Mouse (Mus musculus): Measurements from ENCODE around the gene Tbata.

Tbata gene

GRCm38 (mm10) chr10:61211743-61212142 is 40.0 kb downstream of the Tbata start:
- peak; percentile 21 for DNase-seq

- DNase-seq: no peak
Measured at GRCm38 (mm10) chr10:61212817-61213216, 41.1 kb downstream of the Tbata start.

GRCm38 (mm10) chr10:61215658-61216057 is 43.9 kb downstream of the Tbata start:
- no peak for DNase-seq

- no peak for DNase-seq
Measured at GRCm38 (mm10) chr10:61216163-61216562, 44.4 kb downstream of the Tbata start.

DNA sequence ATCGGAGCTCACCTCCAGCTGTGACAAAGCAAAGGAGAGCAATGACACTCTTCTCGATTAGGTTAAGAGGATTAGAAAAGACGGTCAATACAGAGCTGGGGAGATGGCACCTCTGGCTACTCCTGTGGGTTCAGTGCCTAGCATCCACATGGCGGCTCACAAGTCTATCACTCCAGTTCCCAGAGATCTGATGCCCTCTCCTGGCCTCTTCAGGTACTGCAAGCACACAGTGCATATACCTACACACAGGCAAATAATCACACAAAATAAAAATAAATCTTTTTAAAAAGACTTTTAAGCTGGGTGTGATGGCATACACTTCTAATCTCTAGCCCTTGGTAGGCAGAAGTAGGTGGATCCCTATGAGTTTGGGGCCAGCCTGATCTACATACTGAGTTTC is 47.6 kb downstream of the Tbata start:
- DNase-seq: no peak

DNA sequence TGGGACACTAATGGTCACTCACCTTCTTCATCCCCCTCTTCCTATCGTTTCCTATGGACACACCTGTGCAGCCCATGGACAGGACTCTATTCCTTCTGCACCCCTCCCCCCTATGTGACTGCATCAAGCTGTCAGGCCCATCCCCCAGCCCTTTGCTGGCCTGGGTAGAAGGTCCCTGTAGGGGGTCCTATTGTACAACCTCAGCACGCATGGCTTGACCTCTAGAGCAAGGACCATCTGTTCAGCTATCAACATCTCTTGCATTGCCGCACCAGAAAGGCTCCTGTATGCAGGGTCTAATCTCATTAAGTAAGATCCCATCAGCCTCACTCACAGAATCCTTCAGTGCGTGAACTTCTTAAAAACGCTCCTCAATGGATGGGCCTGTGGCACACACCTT is 53.9 kb downstream of the Tbata start:
- no peak for DNase-seq

DNA sequence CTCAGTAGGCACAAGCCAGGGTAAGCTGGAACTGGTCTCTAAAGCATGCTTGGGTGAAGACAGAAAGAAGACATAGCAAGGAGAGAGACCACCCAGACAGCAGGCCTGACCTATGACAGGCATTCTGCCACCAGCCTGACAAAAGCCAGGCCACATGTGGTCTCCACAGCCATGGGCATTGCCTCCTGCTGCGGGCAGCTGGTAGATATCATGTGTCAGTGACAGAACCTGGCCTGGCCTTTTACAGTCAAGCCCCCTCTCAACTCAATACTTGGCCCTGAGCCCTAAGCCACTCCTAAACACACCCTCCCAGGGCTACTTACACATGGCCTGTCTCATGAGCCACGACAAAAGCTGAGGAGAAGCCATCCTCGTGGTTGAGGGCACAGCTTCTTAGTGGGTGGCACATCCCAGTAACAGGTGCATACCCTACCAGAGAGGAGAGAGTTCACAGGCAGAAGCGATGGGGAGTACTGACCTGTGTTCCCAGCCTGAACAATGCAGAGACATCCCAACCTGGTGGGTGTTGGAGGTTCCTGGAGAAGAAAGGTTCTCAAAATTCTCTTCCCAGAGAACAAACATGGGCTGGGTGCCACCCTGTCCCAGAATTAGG is 55.1 kb downstream of the Tbata start:
- no peak for DNase-seq

DNA sequence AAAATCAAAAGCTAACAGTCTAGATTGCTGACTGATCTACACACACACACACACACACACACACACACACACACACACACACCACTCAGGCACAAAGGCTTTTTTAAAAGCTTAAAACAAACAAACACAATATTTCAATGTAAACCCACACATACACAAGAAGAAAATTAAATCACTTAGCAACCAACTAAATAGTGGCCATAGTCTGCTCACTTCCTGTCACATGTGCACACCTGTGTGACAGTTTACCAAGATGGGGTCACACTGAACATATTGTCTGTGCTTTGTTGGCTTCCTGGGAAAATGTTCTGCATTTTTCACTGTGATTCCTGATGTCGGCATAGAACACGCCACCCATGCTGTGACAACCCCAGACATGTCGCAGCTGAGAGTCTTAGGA is 60.0 kb downstream of the Tbata start:
- no peak for DNase-seq

GRCm38 (mm10) chr10:61232858-61233567 is 61.3 kb downstream of the Tbata start:
- no peak for DNase-seq

- DNase-seq: no peak
Measured at GRCm38 (mm10) chr10:61234319-61234718, 62.6 kb downstream of the Tbata start.

- no peak for DNase-seq
Measured at GRCm38 (mm10) chr10:61235677-61236267, 64.0 kb downstream of the Tbata start.

DNA sequence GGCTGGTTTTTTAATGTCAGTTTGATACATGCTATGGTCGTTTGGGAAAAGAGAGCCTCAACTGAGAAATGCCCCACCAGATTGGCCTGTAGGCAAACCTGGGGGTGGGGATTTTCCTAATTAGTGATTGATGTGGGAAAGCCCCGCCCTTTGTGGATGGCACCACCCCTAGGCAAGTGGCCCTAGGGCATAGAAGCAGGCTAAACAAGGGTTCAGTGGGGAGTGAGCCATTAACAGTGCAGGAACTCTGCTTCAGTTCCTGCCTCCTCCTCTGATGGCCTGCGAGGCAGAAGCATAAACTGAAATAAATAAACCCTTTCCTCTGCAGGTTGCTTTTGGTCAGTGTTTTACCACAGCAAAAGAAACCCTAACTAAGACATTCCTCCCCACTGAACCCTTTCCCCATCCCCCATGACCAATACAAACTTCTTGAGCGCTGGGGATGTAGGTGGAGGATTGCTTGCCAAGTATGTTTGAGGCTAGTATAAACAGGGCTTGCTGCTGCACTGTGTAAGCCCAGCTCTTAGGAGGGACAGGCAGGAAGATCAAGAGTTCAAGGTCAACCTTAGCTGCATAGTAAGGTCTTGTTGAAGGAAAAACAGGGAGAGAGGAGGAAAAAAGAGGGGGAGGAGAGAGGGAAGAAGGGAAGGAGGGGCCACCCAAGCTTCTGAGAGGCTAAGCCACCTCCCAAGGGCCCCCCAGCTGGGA is 65.1 kb downstream of the Tbata start:
- no peak for DNase-seq

GRCm38 (mm10) chr10:61237391-61237785 is 65.6 kb downstream of the Tbata start:
- DNase-seq: no peak

All from kidney, adult 11 months (tissue).